Mouse (Mus musculus) CH12F3 (cell line): ENCODE results near the gene Tcf21.

Experiments
- in situ Hi-C: fragments of 300-500 bp; cut with MboI; formaldehyde crosslinking; loops from 2 replicates; pipeline ENCODE4 v1.14.3; 2020; ENCODE audit warnings: low sequenced_read_pairs

Gene Tcf21

DNA sequence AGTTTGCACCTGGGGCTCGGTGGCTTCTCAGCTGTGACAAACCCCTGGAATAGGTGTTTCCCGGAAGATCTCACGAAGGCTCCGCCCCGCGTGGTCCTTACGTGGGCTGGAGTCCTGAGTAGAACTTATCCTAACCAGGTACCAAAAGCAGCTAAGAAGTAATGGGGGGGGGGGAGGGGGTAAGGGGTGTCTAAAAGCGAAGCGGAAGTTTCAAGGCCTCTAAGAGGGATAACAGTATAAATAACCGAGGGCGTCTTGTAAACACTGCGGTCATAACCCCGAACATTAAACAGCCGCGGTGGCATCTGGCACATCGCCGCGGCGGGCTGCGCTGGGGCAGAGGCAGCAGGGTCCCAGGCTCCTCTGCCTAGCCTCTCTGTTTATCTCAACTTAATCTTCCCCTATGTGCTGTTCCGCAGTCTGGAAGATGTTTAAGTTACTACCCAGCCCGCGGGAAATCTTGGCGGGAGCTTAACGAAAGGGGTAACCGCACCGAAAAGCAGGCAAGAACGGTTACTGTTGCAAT is 3.7 kb downstream of the Tcf21 start:
- in situ Hi-C loops = no loop called here

- in situ Hi-C loops = no loop called here
Observed at GRCm38 (mm10) chr10:22815461-22816236, 4.3 kb downstream of the Tcf21 start.

GRCm38 (mm10) chr10:22814771-22815170 is 5.2 kb downstream of the Tcf21 start:
- in situ Hi-C loops = no loop called here

GRCm38 (mm10) chr10:22814294-22814693 is 5.7 kb downstream of the Tcf21 start:
- in situ Hi-C loops = no loop called here

DNA sequence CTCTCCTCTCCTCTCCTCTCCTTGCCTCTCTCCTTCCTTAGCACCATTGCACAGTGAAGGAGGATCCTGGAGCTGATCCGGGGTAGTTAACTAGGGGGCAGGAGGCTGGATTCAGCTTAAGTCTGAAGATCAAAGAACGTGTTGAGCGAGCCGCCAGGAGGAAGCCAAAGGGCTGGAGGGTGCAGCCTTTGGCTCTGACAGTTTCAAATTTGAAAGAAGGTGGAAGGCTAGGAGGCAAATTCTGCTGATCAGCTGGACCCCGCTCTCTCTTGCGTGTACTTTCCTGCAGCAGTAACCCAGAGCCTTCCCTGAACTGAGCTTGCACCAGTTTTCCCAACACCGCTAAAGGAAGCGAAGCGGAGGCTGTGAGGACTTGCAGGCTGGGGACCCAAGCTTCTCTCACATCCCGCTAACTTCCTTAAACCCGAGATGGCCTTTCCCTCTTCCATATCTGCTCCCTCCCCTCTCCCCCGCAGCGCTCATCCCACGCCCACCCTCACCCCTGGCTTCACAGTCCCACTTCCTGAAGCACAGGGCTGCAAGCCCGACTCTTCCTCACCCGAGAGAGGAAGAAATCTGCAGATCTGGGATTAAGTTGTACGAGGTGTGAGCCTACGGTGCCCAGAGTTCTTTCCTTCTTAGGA is 6.5 kb downstream of the Tcf21 start:
- in situ Hi-C loops = no loop called here

- in situ Hi-C loops = no loop called here
Observed at GRCm38 (mm10) chr10:22811921-22812320, 8.1 kb downstream of the Tcf21 start.

- in situ Hi-C loops = no loop called here
Observed at GRCm38 (mm10) chr10:22782684-22783083, 37.3 kb downstream of the Tcf21 start.

DNA sequence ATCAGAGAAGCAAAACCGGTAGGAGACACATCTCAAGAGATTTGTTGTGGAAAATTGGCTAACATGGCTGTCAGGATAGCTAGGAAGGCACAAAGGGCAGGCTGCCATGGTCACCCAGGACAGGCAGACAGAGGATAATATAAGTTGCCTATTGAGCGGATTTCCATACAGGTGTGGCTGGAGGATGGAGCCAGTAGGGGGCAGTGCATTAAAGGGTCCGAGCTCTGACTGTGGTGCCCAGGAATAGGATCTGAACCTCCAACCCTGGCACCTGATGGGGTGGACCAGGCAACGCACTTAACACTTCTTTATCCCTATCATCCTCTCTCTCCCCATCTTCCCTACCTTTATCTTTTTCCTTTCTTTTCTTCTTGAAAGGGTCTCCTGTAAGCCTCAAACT is 38.5 kb downstream of the Tcf21 start:
- in situ Hi-C loops = no loop called here

DNA sequence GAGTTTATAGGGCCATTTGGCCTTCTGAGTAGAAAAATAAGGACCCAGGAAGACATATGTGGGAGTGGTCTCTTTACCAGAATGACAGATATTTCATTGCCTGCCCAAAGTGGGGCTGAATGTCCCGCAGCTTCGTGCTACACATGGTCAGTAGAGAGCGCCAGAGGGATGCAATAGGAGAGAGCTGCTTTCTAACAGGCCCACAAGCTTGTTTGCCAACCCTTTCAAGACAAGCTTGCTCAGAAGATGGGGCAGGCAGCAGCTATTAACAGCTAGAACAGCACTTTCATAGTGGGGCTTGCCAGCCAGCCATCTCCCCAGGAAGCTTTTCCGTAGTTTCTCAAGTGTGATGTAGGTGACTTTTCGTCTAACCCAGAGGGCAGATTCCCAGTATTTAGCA is 42.0 kb downstream of the Tcf21 start:
- in situ Hi-C loops = no loop called here

DNA sequence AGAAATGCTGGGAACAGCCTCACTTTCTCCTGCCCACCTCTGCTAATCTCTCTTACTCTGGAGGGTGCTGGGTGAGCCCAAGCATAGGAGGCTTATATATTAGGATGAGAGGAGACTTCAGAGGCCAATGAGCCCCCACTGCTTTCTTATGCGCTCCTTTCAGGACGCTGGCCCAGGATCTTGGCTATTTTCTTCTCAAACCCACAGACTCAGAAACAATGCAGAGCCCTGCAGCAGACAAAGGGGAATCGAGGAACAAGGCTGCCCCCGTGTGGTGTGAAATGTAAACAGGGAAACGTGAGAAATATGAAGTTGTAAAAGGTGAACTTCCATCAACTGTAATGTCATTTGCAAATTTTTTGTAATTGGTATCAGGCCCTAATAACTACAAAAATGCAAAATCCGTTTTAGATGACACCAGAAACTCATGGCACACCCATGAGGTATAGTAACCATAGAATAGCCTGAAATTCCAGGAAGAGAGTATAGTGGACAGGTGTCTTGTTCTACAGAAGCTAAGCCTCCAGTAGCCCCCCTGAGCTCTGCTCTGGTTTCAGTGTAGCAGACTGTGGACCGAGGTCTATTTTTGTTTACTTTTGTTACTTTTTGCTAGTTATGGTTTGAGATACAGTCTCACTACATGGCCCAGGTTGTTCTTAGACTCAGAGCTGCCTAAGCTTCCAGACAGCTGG is 43.8 kb downstream of the Tcf21 start:
- in situ Hi-C loops = no loop called here

DNA sequence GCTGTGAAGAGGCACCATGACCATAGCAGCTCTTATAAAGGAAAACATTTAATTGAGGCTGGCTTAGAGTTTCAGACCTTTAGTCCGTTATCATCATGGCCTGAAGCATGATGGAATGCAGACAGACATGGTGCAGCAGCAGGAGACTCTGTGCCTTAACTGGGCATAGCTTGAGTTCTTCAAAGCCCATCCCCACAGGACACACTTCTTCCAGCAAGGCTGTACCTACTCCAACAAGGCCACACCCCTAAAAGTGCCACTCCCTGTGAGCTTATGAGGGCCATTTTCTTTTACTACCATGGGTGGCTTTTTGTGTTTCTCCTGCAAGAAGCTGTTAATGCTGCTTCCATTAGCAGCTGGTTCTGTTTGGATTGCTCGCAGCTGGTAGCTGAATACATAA is 44.5 kb downstream of the Tcf21 start:
- in situ Hi-C loops = no loop called here

DNA sequence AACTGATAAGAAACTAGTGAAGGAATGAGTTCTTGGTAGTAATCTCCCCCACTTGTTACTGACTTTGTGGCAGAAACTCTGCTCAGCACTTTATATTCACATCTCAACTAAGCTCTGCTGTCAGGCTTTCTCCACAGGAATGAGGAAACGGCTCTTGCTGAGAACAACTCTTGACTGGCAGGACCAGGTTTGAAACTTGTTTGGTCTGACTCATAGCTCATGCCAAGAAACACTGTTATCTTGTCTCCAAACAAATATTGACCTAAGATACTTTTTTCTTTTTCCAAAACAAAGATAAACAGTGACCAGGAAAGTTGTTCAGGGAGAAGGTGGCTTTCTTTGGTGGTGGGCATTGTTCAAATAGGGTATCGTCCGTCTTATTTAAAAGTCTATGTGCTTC is 45.3 kb downstream of the Tcf21 start:
- in situ Hi-C loops = no loop called here
